Mouse (Mus musculus) thymus, adult 18-20 months (tissue): Measurements from ENCODE around the gene Atraid.

Experiments
- DNase-seq, 2 experiments: peaks; one replicate each; pipeline ENCODE4 v3.0.0; 2022; ENCODE audit warnings: mixed read lengths in 2 of 2

Gene Atraid

GRCm38 (mm10) chr5:31054261-31055215 lies 6.4 kb downstream of the Atraid start, which contains the start of gene Cad:
Gene Cad (plus strand): TSS chr5:31054780.
- DNase-seq: peak; percentile 91 to 92

GRCm38 (mm10) chr5:31055216-31056140 lies 7.4 kb downstream of the Atraid start:
- no peak for DNase-seq

- no peak for DNase-seq
Measured at GRCm38 (mm10) chr5:31069810-31070209, 21.7 kb downstream of the Atraid start.

- DNase-seq: no peak
Measured at GRCm38 (mm10) chr5:31071059-31071458, 22.9 kb downstream of the Atraid start.

GRCm38 (mm10) chr5:31071821-31072220 lies 23.7 kb downstream of the Atraid start:
- no peak for DNase-seq

- no peak for DNase-seq
Measured at GRCm38 (mm10) chr5:31073176-31073575, 25.1 kb downstream of the Atraid start.

- no peak for DNase-seq
Measured at GRCm38 (mm10) chr5:31076346-31076745, 28.2 kb downstream of the Atraid start.

GRCm38 (mm10) chr5:31080059-31080794 lies 32.1 kb downstream of the Atraid start:
- no peak for DNase-seq

GRCm38 (mm10) chr5:31080795-31081164 lies 32.7 kb downstream of the Atraid start:
- DNase-seq: no peak

GRCm38 (mm10) chr5:31081386-31081785 lies 33.3 kb downstream of the Atraid start:
- DNase-seq: peak in 1 of 2 experiments; percentile 28

GRCm38 (mm10) chr5:31082355-31082754 lies 34.2 kb downstream of the Atraid start:
- DNase-seq: no peak

GRCm38 (mm10) chr5:31082935-31083625 lies 35.0 kb downstream of the Atraid start:
- no peak for DNase-seq

GRCm38 (mm10) chr5:31083949-31084348 lies 35.8 kb downstream of the Atraid start:
- no peak for DNase-seq

- DNase-seq: no peak
Measured at GRCm38 (mm10) chr5:31086606-31087005, 38.5 kb downstream of the Atraid start.

- no peak for DNase-seq
Measured at GRCm38 (mm10) chr5:31087131-31087530, 39.0 kb downstream of the Atraid start.

- no peak for DNase-seq
Measured at GRCm38 (mm10) chr5:31092231-31092975, 44.3 kb downstream of the Atraid start.

- DNase-seq: peak; percentile 23 to 29
Measured at GRCm38 (mm10) chr5:31093151-31094041, 45.3 kb downstream of the Atraid start.

GRCm38 (mm10) chr5:31094100-31094798 lies 46.1 kb downstream of the Atraid start:
- peak in 1 of 2 experiments; percentile 37 for DNase-seq
